Mouse (Mus musculus): Measurements from ENCODE around the gene Olfr1137. TPM values are rescaled to one million over a fixed set of nuclear protein-coding genes. Genes with fewer than 3 reads are reported as not detected.

Gene Olfr1137
- not detected in 2 replicates for polyA plus RNA-seq (2015; fragmentation: Nextera tagmentation; extraction: Ambion mirVana)

GRCm38 (mm10) chr2:87713079-87713478 is at the start of gene Olfr1137:
Olfr1137 (minus strand) TSS chr2:87713179.
- no peak within 1 kb of the TSS for H3K4me3 ChIP-seq

GRCm38 (mm10) chr2:87753891-87754290 is 40.9 kb upstream of the Olfr1137 start, which contains the start of gene Olfr1141:
Olfr1141 (minus strand) TSS chr2:87753991.
- Histone ChIP-seq H3K9me3 (replicated peaks) (no peaks in the 10 kb centered on the region), H3K36me3 (no peaks in the 10 kb centered on the region), H3K27ac (no peak within 1 kb of the TSS), H3K27me3 (no peaks in the 10 kb centered on the region), H3K9ac (no peak within 1 kb of the TSS), H3K4me1 (replicated peaks) (no peaks in the 10 kb centered on the region), H3K4me2 (no peak within 1 kb of the TSS), H3K4me3 (no peak within 1 kb of the TSS)
- WGBS = 72% methylated on average over 1 of the region's 1 CpGs
- no peak for ATAC-seq (replicated peaks; ENCODE audit: insufficient number of reproducible peaks, insufficient read depth, low FRiP score, low read depth)

More at GRCm38 (mm10) chr2:87713079-87713478, at the start of gene Olfr1137:
- no peak within 1 kb of the TSS for H3K4me2 ChIP-seq
- no peak for ATAC-seq (replicated peaks; ENCODE audit: insufficient number of reproducible peaks, insufficient read depth, low FRiP score, low read depth)
- no peaks in the 10 kb centered on the region for H3K36me3 ChIP-seq
- no peaks in the 10 kb centered on the region for H3K27me3 ChIP-seq
- H3K9ac ChIP-seq = no peak within 1 kb of the TSS
- H3K4me1 ChIP-seq (replicated peaks) = no peaks in the 10 kb centered on the region
- H3K9me3 ChIP-seq (replicated peaks) = no peaks in the 10 kb centered on the region
- H3K27ac ChIP-seq = no peak within 1 kb of the TSS

DNA sequence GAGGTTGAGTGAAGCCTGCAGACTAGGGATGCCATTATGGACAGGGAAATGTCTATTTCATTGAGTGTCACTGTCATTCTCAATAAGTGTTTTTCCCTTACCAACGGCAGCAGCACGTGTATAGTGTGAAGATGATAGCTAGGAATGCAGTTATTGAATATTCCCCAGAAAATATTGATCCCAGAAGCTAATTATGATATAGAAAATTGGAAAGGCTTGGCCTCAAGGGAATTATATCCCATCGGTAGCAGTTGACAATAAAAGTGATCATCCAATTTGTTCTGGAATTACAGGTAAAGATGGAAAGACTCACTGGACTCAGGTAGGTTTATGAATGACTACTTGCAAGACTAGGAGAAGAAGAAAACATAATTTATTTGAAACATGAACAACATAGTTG is 30.5 kb upstream of the Olfr1137 start, which contains the start of gene Olfr1140:
Gene Olfr1140 (plus strand): TSS at position 301 of the 400 bp plus-strand sequence.
- Histone ChIP-seq H3K36me3 (no peaks in the 10 kb centered on the region), H3K9me3 (replicated peaks) (no peaks in the 10 kb centered on the region), H3K27ac (no peak within 1 kb of the TSS), H3K9ac (no peak within 1 kb of the TSS), H3K4me1 (replicated peaks) (no peaks in the 10 kb centered on the region), H3K4me2 (no peak within 1 kb of the TSS), H3K4me3 (no peak within 1 kb of the TSS), H3K27me3 (no peaks in the 10 kb centered on the region)
- ATAC-seq (replicated peaks; ENCODE audit: insufficient number of reproducible peaks, insufficient read depth, low FRiP score, low read depth) = no peak
- WGBS = 70% methylated on average over 3 of the region's 3 CpGs

- no peak within 1 kb of the TSS for H3K27ac ChIP-seq
- H3K9me3 ChIP-seq (replicated peaks) = no peaks in the 10 kb centered on the region
- no peak within 1 kb of the TSS for H3K4me3 ChIP-seq
- H3K27me3 ChIP-seq = no peaks in the 10 kb centered on the region
- H3K4me1 ChIP-seq (replicated peaks) = no peaks in the 10 kb centered on the region
- 69% methylated on average over 1 of the region's 1 CpGs for WGBS
- no peak within 1 kb of the TSS for H3K9ac ChIP-seq
- no peak within 1 kb of the TSS for H3K4me2 ChIP-seq
- no peak for ATAC-seq (replicated peaks; ENCODE audit: insufficient number of reproducible peaks, insufficient read depth, low FRiP score, low read depth)
- no peaks in the 10 kb centered on the region for H3K36me3 ChIP-seq
These were observed 26.9 kb upstream of the Olfr1137 start, which contains the start of gene Olfr1138 for GRCm38 (mm10) chr2:87739878-87740277. Olfr1138 (minus strand) TSS chr2:87739978.

GRCm38 (mm10) chr2:87693847-87694246 is 19.1 kb downstream of the Olfr1137 start, which contains the start of gene Olfr1136:
Olfr1136 (minus strand) TSS chr2:87693947.
- Histone ChIP-seq H3K27ac (no peak within 1 kb of the TSS), H3K4me3 (no peak within 1 kb of the TSS), H3K9ac (no peak within 1 kb of the TSS), H3K4me2 (no peak within 1 kb of the TSS), H3K36me3 (no peaks in the 10 kb centered on the region), H3K9me3 (replicated peaks) (no peaks in the 10 kb centered on the region), H3K4me1 (replicated peaks) (no peaks in the 10 kb centered on the region), H3K27me3 (no peaks in the 10 kb centered on the region)
- no peak for ATAC-seq (replicated peaks; ENCODE audit: insufficient number of reproducible peaks, insufficient read depth, low FRiP score, low read depth)

- no peaks in the 10 kb centered on the region for H3K27me3 ChIP-seq
- no peaks in the 10 kb centered on the region for H3K9me3 ChIP-seq (replicated peaks)
- H3K27ac ChIP-seq = no peak within 1 kb of the TSS
- no peaks in the 10 kb centered on the region for H3K4me1 ChIP-seq (replicated peaks)
- H3K4me3 ChIP-seq = no peak within 1 kb of the TSS
- H3K4me2 ChIP-seq = no peak within 1 kb of the TSS
- no peak for ATAC-seq (replicated peaks; ENCODE audit: insufficient number of reproducible peaks, insufficient read depth, low FRiP score, low read depth)
- H3K9ac ChIP-seq = no peak within 1 kb of the TSS
- no peaks in the 10 kb centered on the region for H3K36me3 ChIP-seq
- WGBS = 12% methylated on average over 1 of the region's 1 CpGs
These were observed 39.4 kb downstream of the Olfr1137 start, which contains the start of gene Olfr1135 for GRCm38 (mm10) chr2:87673564-87673963. Olfr1135 (minus strand) TSS chr2:87673664.

Other genes with a start within 250 kb of the Olfr1137 start
- not detected in 2 replicates for gene Pramel7, start 216.1 kb downstream of the Olfr1137 start, polyA plus RNA-seq (2015; fragmentation: Nextera tagmentation; extraction: Ambion mirVana)
- not detected in 2 replicates for gene Pramel6, start 206.6 kb downstream of the Olfr1137 start, polyA plus RNA-seq (2015; fragmentation: Nextera tagmentation; extraction: Ambion mirVana)
- gene Olfr153, start 181.4 kb downstream of the Olfr1137 start, polyA plus RNA-seq (2015; fragmentation: Nextera tagmentation; extraction: Ambion mirVana) = not detected in 2 replicates
- gene Olfr1128, start 167.6 kb downstream of the Olfr1137 start, polyA plus RNA-seq (2015; fragmentation: Nextera tagmentation; extraction: Ambion mirVana) = not detected in 2 replicates
- not detected in 2 replicates for gene Olfr1129, start 139.3 kb downstream of the Olfr1137 start, polyA plus RNA-seq (2015; fragmentation: Nextera tagmentation; extraction: Ambion mirVana)
- not detected in 2 replicates for gene Olfr1130, start 107.0 kb downstream of the Olfr1137 start, polyA plus RNA-seq (2015; fragmentation: Nextera tagmentation; extraction: Ambion mirVana)
- not detected in 2 replicates for gene Olfr1131, start 86.1 kb downstream of the Olfr1137 start, polyA plus RNA-seq (2015; fragmentation: Nextera tagmentation; extraction: Ambion mirVana)
- gene Olfr1132, start 75.6 kb downstream of the Olfr1137 start, polyA plus RNA-seq (2015; fragmentation: Nextera tagmentation; extraction: Ambion mirVana) = not detected in 2 replicates
- gene Olfr1133, start 65.8 kb downstream of the Olfr1137 start, polyA plus RNA-seq (2015; fragmentation: Nextera tagmentation; extraction: Ambion mirVana) = not detected in 2 replicates
- not detected in 2 replicates for gene Olfr1134, start 54.7 kb downstream of the Olfr1137 start, polyA plus RNA-seq (2015; fragmentation: Nextera tagmentation; extraction: Ambion mirVana)
- gene Olfr1135, start 39.5 kb downstream of the Olfr1137 start, polyA plus RNA-seq (2015; fragmentation: Nextera tagmentation; extraction: Ambion mirVana) = not detected in 2 replicates
- gene Olfr1136, start 19.2 kb downstream of the Olfr1137 start, polyA plus RNA-seq (2015; fragmentation: Nextera tagmentation; extraction: Ambion mirVana) = not detected in 2 replicates
- gene Olfr1138, start 26.8 kb upstream of the Olfr1137 start, polyA plus RNA-seq (2015; fragmentation: Nextera tagmentation; extraction: Ambion mirVana) = not detected in 2 replicates
- not detected in 2 replicates for gene Olfr1140, start 30.6 kb upstream of the Olfr1137 start, polyA plus RNA-seq (2015; fragmentation: Nextera tagmentation; extraction: Ambion mirVana)
- not detected in 2 replicates for gene Olfr1141, start 40.8 kb upstream of the Olfr1137 start, polyA plus RNA-seq (2015; fragmentation: Nextera tagmentation; extraction: Ambion mirVana)
- not detected in 2 replicates for gene Olfr152, start 66.3 kb upstream of the Olfr1137 start, polyA plus RNA-seq (2015; fragmentation: Nextera tagmentation; extraction: Ambion mirVana)
- not detected in 2 replicates for gene Olfr1143, start 87.4 kb upstream of the Olfr1137 start, polyA plus RNA-seq (2015; fragmentation: Nextera tagmentation; extraction: Ambion mirVana)
- gene Olfr1145, start 96.6 kb upstream of the Olfr1137 start, polyA plus RNA-seq (2015; fragmentation: Nextera tagmentation; extraction: Ambion mirVana) = not detected in 2 replicates
- not detected in 2 replicates for gene Olfr1148, start 117.4 kb upstream of the Olfr1137 start, polyA plus RNA-seq (2015; fragmentation: Nextera tagmentation; extraction: Ambion mirVana)
- gene Olfr1150-ps1, start 130.8 kb upstream of the Olfr1137 start, polyA plus RNA-seq (2015; fragmentation: Nextera tagmentation; extraction: Ambion mirVana) = not detected in 2 replicates
- not detected in 2 replicates for gene Olfr1151, start 142.7 kb upstream of the Olfr1137 start, polyA plus RNA-seq (2015; fragmentation: Nextera tagmentation; extraction: Ambion mirVana)
- gene Olfr1152, start 153.3 kb upstream of the Olfr1137 start, polyA plus RNA-seq (2015; fragmentation: Nextera tagmentation; extraction: Ambion mirVana) = not detected in 2 replicates
- not detected in 2 replicates for gene Olfr1153, start 181.8 kb upstream of the Olfr1137 start, polyA plus RNA-seq (2015; fragmentation: Nextera tagmentation; extraction: Ambion mirVana)
- gene Olfr1154, start 192.0 kb upstream of the Olfr1137 start, polyA plus RNA-seq (2015; fragmentation: Nextera tagmentation; extraction: Ambion mirVana) = not detected in 2 replicates
- not detected in 2 replicates for gene Olfr1155, start 232.0 kb upstream of the Olfr1137 start, polyA plus RNA-seq (2015; fragmentation: Nextera tagmentation; extraction: Ambion mirVana)
- not detected in 2 replicates for gene Olfr1156, start 239.9 kb upstream of the Olfr1137 start, polyA plus RNA-seq (2015; fragmentation: Nextera tagmentation; extraction: Ambion mirVana)

All from heart, embryonic 15.5 days (tissue).